Mouse (Mus musculus): ENCODE results near the gene Atp6v1c2. TPM values are rescaled to one million over a fixed set of nuclear protein-coding genes. Genes with fewer than 3 reads are reported as not detected.

Gene Atp6v1c2
- total RNA-seq (2023): not detected

GRCm38 (mm10) chr12:17329259-17329658 is at the start of gene Atp6v1c2:
TSS of gene Atp6v1c2 (minus strand) at chr12:17329359.

GRCm38 (mm10) chr12:17348048-17349036 is 19.2 kb upstream of the Atp6v1c2 start, which contains the start of gene Nol10:
TSS of gene Nol10 (plus strand) at chr12:17348458.

GRCm38 (mm10) chr12:17265971-17266672 is 63.0 kb downstream of the Atp6v1c2 start, which contains the start of gene Pdia6:
TSS of gene Pdia6 (plus strand) at chr12:17266545.

Other genes starting within 250 kb of the Atp6v1c2 start
- gene Kcnf1, start 152.5 kb downstream of the Atp6v1c2 start, total RNA-seq (2023): under 1 TPM in 1 of 2 experiments, not detected in 1; 0.18 TPM
- 10 to 100 TPM; 76.7 to 90.7 TPM for gene Pdia6, start 62.8 kb downstream of the Atp6v1c2 start, total RNA-seq (2023)
- gene Nol10, start 19.1 kb upstream of the Atp6v1c2 start, total RNA-seq (2023): 1 to 10 TPM; 6.0 to 6.4 TPM
- gene Odc1, start 215.4 kb upstream of the Atp6v1c2 start, total RNA-seq (2023): 100 to 1,000 TPM; 143 to 185 TPM

Data from neutrophil, adult 59 days (primary cell).